Mouse (Mus musculus): Measurements from ENCODE around the gene St8sia4.

GRCm38 (mm10) chr1:95667435-95668252 is at the start of gene St8sia4:
- no peak for TF ChIP-seq CTCF (conservative IDR thresholded peaks at IDR 0.05; ENCODE audit: low read length)
- no peak for TF ChIP-seq POU5F1 (IDR thresholded peaks at IDR 0.05; ENCODE audit: borderline replicate concordance, low read length)
- TF ChIP-seq NANOG (IDR thresholded peaks at IDR 0.05; ENCODE audit: borderline replicate concordance, low read length), result no peak
